Mouse (Mus musculus) lung, embryonic 14.5 days (tissue): Measurements from ENCODE around the gene Tenm4. TPM values are rescaled to one million over a fixed set of nuclear protein-coding genes. Genes with fewer than 3 reads are reported as not detected.
A peak's percentile ranks its signal among the peaks of the same experiment; 100 is the strongest.

Source experiments
- ATAC-seq: fragments of 200-750 bp; cut with Nextera tagmentation; 2 replicates; pipeline ENCODE4 v1.8.0; 2017; ENCODE audit warnings: mild to moderate bottlenecking, moderate TSS enrichment, moderate library complexity; ENCODE audit not compliant: insufficient read depth
- DNase-seq: peaks from one replicate; pipeline ENCODE4 v3.0.0-alpha.2; 2015
- H3K27ac ChIP-seq: fragments of 300-500 bp; sonication (generic); 2 replicates; pipeline ENCODE4 v1.5.1; 2014; ENCODE audit warnings: low read depth, mild to moderate bottlenecking, moderate library complexity
- H3K27me3 ChIP-seq: fragments of 300-500 bp; sonication (generic); 2 replicates; pipeline ENCODE4 v1.6.1; 2014; ENCODE audit warnings: low read length, control low read depth; ENCODE audit not compliant: insufficient read depth
- H3K36me3 ChIP-seq: fragments of 300-500 bp; sonication (generic); 2 replicates; pipeline ENCODE4 v1.6.1; 2014; ENCODE audit warnings: control low read depth; ENCODE audit not compliant: insufficient read depth
- H3K4me1 ChIP-seq: fragments of 300-500 bp; sonication (generic); 2 replicates; pipeline ENCODE4 v1.6.1; 2014; ENCODE audit warnings: antibody characterized with exemption, control low read depth; ENCODE audit not compliant: insufficient read depth
- H3K4me2 ChIP-seq: fragments of 300-500 bp; sonication (generic); 2 replicates; pipeline ENCODE4 v1.6.1; 2014; ENCODE audit warnings: mild to moderate bottlenecking
- H3K4me3 ChIP-seq: fragments of 300-500 bp; sonication (generic); 2 replicates; pipeline ENCODE4 v1.5.1; 2014; ENCODE audit warnings: low read depth, low read length
- H3K9ac ChIP-seq: fragments of 300-500 bp; sonication (generic); 2 replicates; pipeline ENCODE4 v1.6.1; 2014
- H3K9me3 ChIP-seq: fragments of 300-500 bp; sonication (generic); 2 replicates; pipeline ENCODE4 v1.6.1; 2016; ENCODE audit warnings: low read depth, low read length, control low read depth
- CTCF ChIP-seq: IDR thresholded peaks from 2 replicates; pipeline ENCODE4 v1.5.1; 2016; ENCODE audit warnings: antibody characterized with exemption, low read depth
- WGBS: fragments of 180-500 bp; shearing (Covaris S2); extraction: QIAGEN DNeasy Blood & Tissue Kit; methylation state at CpG from one replicate; pipeline ENCODE4 v1.1.7; 2014; 5-methylcytosine and 5-hydroxymethylcytosine counted together
- polyA plus RNA-seq: library from polyadenylated mRNA; unstranded; fragments of >200 nt; fragmentation: Nextera tagmentation; extraction: Ambion mirVana; gene quantifications from 2 replicates; pipeline ENCODE4 v1.2.1, GENCODE M21; 2014

Gene Tenm4
- polyA plus RNA-seq, 1 experiment from 2014 or later = 24.9 TPM

DNA sequence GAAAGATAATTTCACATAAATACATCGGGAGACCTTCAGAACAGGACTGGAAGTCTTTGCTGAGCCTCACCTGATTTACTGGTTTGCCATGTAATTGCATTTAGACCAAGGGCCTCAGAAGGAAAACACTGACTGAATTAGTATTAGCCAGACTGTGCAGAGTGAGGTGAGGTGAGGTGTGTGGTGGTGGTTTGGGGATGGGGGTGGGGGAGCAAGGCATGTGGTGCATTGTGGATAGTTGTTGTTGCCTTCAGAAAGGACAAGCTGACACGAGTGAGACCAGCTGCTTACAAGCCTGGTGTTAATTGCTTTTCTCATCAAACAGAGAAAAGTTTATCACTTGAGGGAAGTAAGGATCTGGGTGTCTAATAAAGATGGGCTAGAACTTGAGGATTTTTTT is 664.3 kb downstream of the Tenm4 start:
- Histone ChIP-seq H3K27me3 (no peaks in the 10 kb centered on the region), H3K4me1 (0 out of 2 replicates have a peak, but pooled peaks cover 10% of the 10 kb centered on the region), H3K4me3 (no peak overlapping the region), H3K36me3 (peaks cover 9% of the 10 kb centered on the region), H3K9me3 (no peaks in the 10 kb centered on the region), H3K27ac (no peak overlapping the region), H3K9ac (no peak overlapping the region), H3K4me2 (no peak overlapping the region)
- no peak for DNase-seq
- WGBS = 55% methylated on average over 2 of the region's 2 CpGs
- no peak for ATAC-seq
- no peak for TF ChIP-seq CTCF

DNA sequence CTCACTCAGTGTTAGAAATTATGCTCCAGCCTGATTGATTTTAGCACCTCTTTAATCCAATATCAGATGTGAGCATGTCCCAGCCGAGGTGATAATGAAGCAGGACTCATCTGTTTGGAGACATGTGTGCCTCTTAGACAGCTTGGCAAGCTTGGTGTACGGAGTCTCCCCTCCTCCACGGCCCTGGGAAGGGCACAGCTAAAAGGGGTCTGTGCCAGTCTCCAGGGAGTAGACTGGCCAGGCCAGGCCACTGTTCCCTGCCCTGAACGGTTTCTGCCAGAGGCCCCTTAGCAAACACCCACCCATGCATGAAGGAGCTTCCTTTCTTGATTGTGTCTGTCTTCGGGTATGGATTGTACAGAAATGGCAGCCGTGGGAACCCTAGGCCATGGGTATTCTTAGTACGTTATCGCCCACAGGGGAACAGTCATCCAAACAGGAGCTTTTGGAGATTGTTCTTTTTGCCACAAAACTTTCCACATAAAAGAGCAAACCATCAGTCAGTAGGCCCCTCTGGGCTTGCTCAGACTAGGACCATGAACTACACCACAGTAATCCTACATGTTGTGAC is 667.3 kb downstream of the Tenm4 start:
- WGBS = 87% methylated on average over 8 of the region's 8 CpGs
- ATAC-seq = no peak
- Histone ChIP-seq H3K36me3 (peaks cover 9% of the 10 kb centered on the region), H3K4me1 (peaks cover 15% of the 10 kb centered on the region), H3K27ac (no peak overlapping the region), H3K9ac (no peak overlapping the region), H3K4me3 (no peak overlapping the region), H3K27me3 (no peaks in the 10 kb centered on the region), H3K4me2 (no peak overlapping the region), H3K9me3 (no peaks in the 10 kb centered on the region)
- TF ChIP-seq CTCF = no peak
- DNase-seq = no peak

GRCm38 (mm10) chr7:96838926-96839325 is 667.9 kb downstream of the Tenm4 start:
- Histone ChIP-seq H3K27ac (no peak overlapping the region), H3K4me2 (no peak overlapping the region), H3K27me3 (no peaks in the 10 kb centered on the region), H3K9me3 (no peaks in the 10 kb centered on the region), H3K36me3 (peaks cover 9% of the 10 kb centered on the region), H3K4me1 (peaks cover 20% of the 10 kb centered on the region), H3K4me3 (no peak overlapping the region), H3K9ac (no peak overlapping the region)
- no peak for DNase-seq
- no peak for TF ChIP-seq CTCF
- ATAC-seq = no peak
- WGBS = 93% methylated on average over 4 of the region's 4 CpGs

GRCm38 (mm10) chr7:96839586-96839985 is 668.5 kb downstream of the Tenm4 start:
- Histone ChIP-seq H3K36me3 (peaks cover 9% of the 10 kb centered on the region), H3K27ac (no peak overlapping the region), H3K9me3 (no peaks in the 10 kb centered on the region), H3K27me3 (no peaks in the 10 kb centered on the region), H3K4me2 (no peak overlapping the region), H3K4me3 (no peak overlapping the region), H3K9ac (no peak overlapping the region), H3K4me1 (peaks cover 20% of the 10 kb centered on the region)
- DNase-seq = no peak
- no peak for TF ChIP-seq CTCF
- no peak for ATAC-seq
- WGBS = 80% methylated on average over 4 of the region's 4 CpGs

DNA sequence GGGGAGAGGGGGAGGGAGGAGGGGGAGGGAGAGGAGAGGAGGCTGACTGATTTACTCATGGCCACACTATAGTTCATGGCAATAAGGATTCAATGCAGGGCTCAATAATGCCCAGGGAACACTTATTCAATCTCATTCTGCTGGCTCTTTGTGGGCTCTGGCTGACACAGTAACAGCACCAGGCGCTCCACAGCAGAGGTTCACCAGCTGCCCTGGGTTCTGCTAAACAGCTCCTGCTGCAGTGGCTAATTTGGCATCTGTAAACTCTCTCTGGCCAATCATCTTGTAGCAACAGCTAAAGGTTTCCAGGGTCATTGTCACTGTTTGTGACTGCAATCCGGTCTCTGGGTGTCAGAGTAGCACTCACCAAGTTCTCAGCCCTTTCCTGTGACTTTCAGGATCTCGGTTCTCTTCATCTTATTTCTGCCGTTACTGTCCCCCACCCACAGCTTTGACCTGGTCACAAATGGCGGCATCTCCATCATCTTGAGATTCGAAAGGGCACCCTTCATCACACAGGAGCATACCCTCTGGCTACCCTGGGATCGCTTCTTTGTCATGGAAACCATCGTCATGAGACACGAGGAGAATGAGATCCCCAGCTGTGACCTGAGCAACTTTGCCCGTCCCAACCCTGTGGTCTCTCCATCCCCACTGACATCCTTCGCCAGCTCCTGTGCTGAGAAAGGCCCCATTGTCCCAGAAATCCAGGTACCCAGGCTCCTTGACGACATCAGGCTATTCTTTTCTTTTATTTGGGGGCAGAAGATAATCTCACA is 671.6 kb downstream of the Tenm4 start:
- peaks cover 13% of the 10 kb centered on the region for H3K4me1 ChIP-seq
- 42% methylated on average over 12 of the region's 12 CpGs for WGBS
- no peak overlapping the region for H3K4me3 ChIP-seq
- peak overlapping the region; percentile 16 for H3K4me2 ChIP-seq
- peak overlapping the region; percentile 87 for H3K27ac ChIP-seq
- TF ChIP-seq CTCF = no peak
- peak; percentile 87 for DNase-seq
- H3K9ac ChIP-seq = no peak overlapping the region
- no peaks in the 10 kb centered on the region for H3K27me3 ChIP-seq
- H3K36me3 ChIP-seq = peaks cover 3% of the 10 kb centered on the region
- peak; percentile 52 for ATAC-seq
- no peaks in the 10 kb centered on the region for H3K9me3 ChIP-seq

GRCm38 (mm10) chr7:96844104-96844894 is 673.3 kb downstream of the Tenm4 start:
- Histone ChIP-seq H3K4me1 (peaks cover 13% of the 10 kb centered on the region), H3K9ac (no peak overlapping the region), H3K27me3 (no peaks in the 10 kb centered on the region), H3K4me2 (no peak overlapping the region), H3K4me3 (no peak overlapping the region), H3K9me3 (no peaks in the 10 kb centered on the region), H3K27ac (peak overlapping the region; percentile 87), H3K36me3 (peaks cover 11% of the 10 kb centered on the region)
- WGBS = 23% methylated on average over 8 of the region's 8 CpGs
- no peak for TF ChIP-seq CTCF
- DNase-seq (peak; percentile 92), ATAC-seq (peak; percentile 84)

- H3K27me3 ChIP-seq = no peaks in the 10 kb centered on the region
- no peak overlapping the region for H3K4me2 ChIP-seq
- DNase-seq = no peak
- no peak overlapping the region for H3K4me3 ChIP-seq
- no peak overlapping the region for H3K9ac ChIP-seq
- ATAC-seq = no peak
- H3K27ac ChIP-seq = no peak overlapping the region
- TF ChIP-seq CTCF = no peak
- WGBS = 89% methylated on average over 2 of the region's 2 CpGs
- peaks cover 20% of the 10 kb centered on the region; the same call in 1 of the 2 replicates for H3K36me3 ChIP-seq
- H3K4me1 ChIP-seq = no peaks in the 10 kb centered on the region
- no peaks in the 10 kb centered on the region for H3K9me3 ChIP-seq
Observed at GRCm38 (mm10) chr7:96852781-96853180, 681.7 kb downstream of the Tenm4 start.
